Mouse (Mus musculus): ENCODE data around the gene Tchh. TPM values are rescaled to one million over a fixed set of nuclear protein-coding genes. Genes with fewer than 3 reads are reported as not detected.
"Not testable (repeated sequence)": the region's sequence is repeated elsewhere in the genome, so short reads cannot be mapped to it uniquely, and the experiment has no call there.

Tchh gene
- total RNA-seq, 2 experiments from 2014 or later = 0.24 TPM

DNA sequence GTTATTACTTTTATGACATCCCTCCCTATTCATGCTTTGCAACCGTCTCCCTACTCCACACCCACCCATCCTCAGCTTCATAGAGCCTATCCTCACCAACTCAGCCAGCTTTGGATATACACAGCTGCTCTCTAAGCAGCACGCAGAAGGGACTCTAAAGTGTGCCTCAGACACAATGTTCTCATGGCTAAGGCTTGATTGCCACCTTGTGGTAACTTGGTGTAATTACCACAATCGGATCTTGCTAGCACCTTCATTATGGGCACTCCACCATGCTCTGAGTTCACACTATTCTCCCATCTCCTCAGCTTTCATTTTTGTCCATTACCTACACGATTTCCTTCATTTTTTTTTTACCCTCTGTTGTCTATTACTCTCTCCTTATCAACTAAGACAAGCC is 51.9 kb downstream of the Tchh start:
- DNase-seq = peak; percentile 59

DNA sequence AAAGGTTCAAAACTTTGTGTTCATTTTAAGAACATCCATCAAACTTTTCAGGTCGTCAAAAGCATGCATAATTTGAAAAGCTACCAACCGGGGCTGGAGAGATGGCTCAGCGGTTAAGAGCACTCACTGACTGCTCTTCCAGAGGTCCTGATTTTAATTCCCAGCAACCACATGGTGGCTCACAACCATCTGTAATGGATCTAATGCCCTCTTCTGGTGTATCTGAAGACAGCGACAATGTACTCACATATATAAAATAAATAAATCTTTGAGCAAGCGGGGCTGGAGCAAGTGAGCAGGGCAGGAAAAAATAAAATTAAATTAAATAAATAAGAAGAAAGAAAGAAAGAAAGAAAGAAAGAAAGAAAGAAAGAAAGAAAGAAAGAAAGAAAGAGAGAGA is 52.6 kb downstream of the Tchh start:
- not testable (repeated sequence) for DNase-seq

DNA sequence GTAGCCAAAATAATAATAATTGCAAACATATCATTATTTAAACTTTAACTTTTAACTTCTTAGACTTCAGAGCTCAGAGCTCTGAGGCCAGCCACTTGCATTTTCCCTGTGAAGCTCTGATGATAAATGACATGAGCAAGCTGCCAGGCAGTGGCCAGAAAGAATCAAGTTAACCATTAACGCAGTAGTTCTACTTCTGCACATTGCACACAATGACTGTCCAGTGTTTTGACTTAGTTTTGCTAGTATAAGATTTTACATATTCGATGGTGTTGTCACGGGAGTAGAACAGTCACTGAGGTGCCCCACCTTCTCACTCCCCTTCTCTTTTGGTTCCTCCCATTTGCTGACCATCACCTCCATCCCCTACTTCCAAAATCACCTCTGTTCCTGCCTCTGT is 55.0 kb downstream of the Tchh start:
- no peak for DNase-seq

Small RNA genes lying within 50 kb of the gene (microRNA-seq; reads per million reads assigned to microRNA genes)
- gene Gm22752 = not detected

Other genes with a start within 250 kb of the Tchh start
- not detected for gene Flg2, start 245.1 kb upstream of the Tchh start, total RNA-seq (2021)
- gene Flg, start 168.8 kb upstream of the Tchh start, total RNA-seq (2021) = not detected
- not detected for gene Hrnr, start 122.6 kb upstream of the Tchh start, total RNA-seq (2021)
- gene Rptn, start 48.6 kb upstream of the Tchh start, total RNA-seq (2021) = not detected
- gene Tchhl1, start 26.4 kb downstream of the Tchh start, total RNA-seq (2021) = not detected
- gene S100a11, start 78.2 kb downstream of the Tchh start, total RNA-seq (2021) = 100 to 1,000 TPM; 210 to 249 TPM
- 100 to 1,000 TPM; 204 to 207 TPM for gene S100a10, start 112.8 kb downstream of the Tchh start, total RNA-seq (2021)
- gene Tdpoz2, start 210.4 kb downstream of the Tchh start, total RNA-seq (2021) = 1 to 10 TPM; 1.3 to 2.1 TPM
- not detected for gene Tdpoz1, start 234.0 kb downstream of the Tchh start, total RNA-seq (2021)